Mouse (Mus musculus) midbrain, embryonic 10.5 days (tissue): ENCODE results near the gene Pogz. TPM values are rescaled to one million over a fixed set of nuclear protein-coding genes. Genes with fewer than 3 reads are reported as not detected.

Source experiments
- DNase-seq: peaks from one replicate; pipeline ENCODE4 v3.0.0-alpha.2; 2017; ENCODE audit warnings: low spot score
- H3K27ac ChIP-seq: fragments of 300-500 bp; sonication (generic); replicated peaks from 2 replicates; pipeline ENCODE4 v1.5.1; 2016; ENCODE audit warnings: mild to moderate bottlenecking
- H3K27me3 ChIP-seq: fragments of 300-500 bp; sonication (generic); 2 replicates; pipeline ENCODE4 v1.6.1; 2016; ENCODE audit warnings: low read depth, mild to moderate bottlenecking; ENCODE audit not compliant: poor library complexity, severe bottlenecking
- H3K36me3 ChIP-seq: fragments of 300-500 bp; sonication (generic); 2 replicates; pipeline ENCODE4 v1.6.1; 2016; ENCODE audit warnings: mild to moderate bottlenecking, moderate library complexity
- H3K4me1 ChIP-seq: fragments of 300-500 bp; sonication (generic); 2 replicates; pipeline ENCODE4 v1.6.1; 2016
- H3K4me3 ChIP-seq: fragments of 300-500 bp; sonication (generic); 2 replicates; pipeline ENCODE4 v1.5.1; 2016; ENCODE audit warnings: mild to moderate bottlenecking, moderate library complexity
- H3K9me3 ChIP-seq: fragments of 300-500 bp; sonication (generic); replicated peaks from 2 replicates; pipeline ENCODE4 v1.6.1; 2016; ENCODE audit warnings: mild to moderate bottlenecking
- WGBS: fragments of 180-500 bp; shearing (Covaris S2); methylation state at CpG from one replicate; pipeline ENCODE4 v1.1.7; 2016; 5-methylcytosine and 5-hydroxymethylcytosine counted together
- polyA plus RNA-seq: library from polyadenylated mRNA; unstranded; fragments of >200 nt; fragmentation: Nextera tagmentation; extraction: Ambion mirVana; gene quantifications from 2 replicates; pipeline ENCODE4 v1.2.1, GENCODE M21; 2016

Pogz gene
- polyA plus RNA-seq, 1 experiment from 2014 or later, result 17.9 TPM

DNA sequence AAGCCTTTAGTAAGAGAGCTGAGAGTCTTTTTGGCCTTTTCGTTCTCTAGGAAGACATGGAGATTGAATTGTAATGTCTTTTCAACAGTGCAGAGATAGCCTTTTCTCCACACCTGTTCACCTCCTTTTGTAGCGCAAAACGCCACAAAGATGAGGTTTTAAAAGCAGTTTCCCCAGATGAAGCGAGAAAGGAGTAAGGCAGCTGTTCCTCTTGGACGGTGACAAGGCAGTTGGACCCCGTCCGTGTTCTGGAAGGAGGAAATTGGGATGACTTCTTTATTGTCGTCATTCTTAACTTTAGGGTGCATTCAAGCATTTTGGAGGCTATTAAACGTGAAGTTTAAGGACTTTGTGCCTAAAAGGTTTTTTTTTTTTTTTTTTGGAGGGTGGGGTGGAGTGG lies 1.3 kb downstream of the Pogz start:
- H3K9me3 ChIP-seq, result no peaks in the 10 kb centered on the region
- DNase-seq, result no peak
- H3K4me3 ChIP-seq, result peak overlapping the region; percentile 80
- 41% methylated on average over 9 of the region's 9 CpGs for WGBS
- H3K4me1 ChIP-seq, result peaks cover 21% of the 10 kb centered on the region
- H3K27me3 ChIP-seq, result no peaks in the 10 kb centered on the region
- H3K27ac ChIP-seq, result peak overlapping the region; percentile 99
- 0 out of 2 replicates have a peak, but pooled peaks cover 3% of the 10 kb centered on the region for H3K36me3 ChIP-seq

GRCm38 (mm10) chr3:94839101-94839500 lies 1.7 kb downstream of the Pogz start:
- WGBS, result 85% methylated on average over 5 of the region's 5 CpGs

DNA sequence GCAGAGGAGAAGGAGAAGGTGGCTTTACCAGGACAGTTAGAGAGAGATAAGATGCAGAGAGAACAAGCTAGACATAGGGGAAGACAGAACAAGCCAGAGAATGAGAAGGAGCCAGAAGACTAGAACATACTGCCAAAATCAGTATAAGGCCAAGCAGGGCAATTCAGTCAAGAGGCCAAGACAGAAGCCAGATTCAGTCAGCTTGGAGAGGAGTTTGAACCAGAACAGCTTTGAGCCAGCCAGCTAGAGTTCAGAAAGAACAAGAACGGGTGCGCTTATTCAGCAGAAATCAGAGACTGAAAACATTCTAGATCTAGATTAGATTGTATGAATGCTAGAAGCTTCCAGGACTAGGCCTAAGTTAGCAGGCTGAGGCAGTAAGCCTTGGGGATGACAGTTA lies 10.0 kb downstream of the Pogz start:
- no peak overlapping the region for H3K4me3 ChIP-seq
- no peaks in the 10 kb centered on the region for H3K27me3 ChIP-seq
- no peak overlapping the region for H3K27ac ChIP-seq
- no peaks in the 10 kb centered on the region for H3K36me3 ChIP-seq
- H3K9me3 ChIP-seq, result no peaks in the 10 kb centered on the region
- peaks cover 5% of the 10 kb centered on the region; the same call in 1 of the 2 replicates for H3K4me1 ChIP-seq
- 96% methylated on average over 2 of the region's 2 CpGs for WGBS
- no peak for DNase-seq

More at GRCm38 (mm10) chr3:94839101-94839500, 1.7 kb downstream of the Pogz start:
- Histone ChIP-seq H3K9me3 (no peaks in the 10 kb centered on the region), H3K4me1 (peaks cover 21% of the 10 kb centered on the region), H3K4me3 (peak overlapping the region; percentile 80), H3K27ac (peak overlapping the region; percentile 99; the same call in 1 of the 2 replicates), H3K36me3 (0 out of 2 replicates have a peak, but pooled peaks cover 3% of the 10 kb centered on the region), H3K27me3 (no peaks in the 10 kb centered on the region)
- DNase-seq, result no peak

- H3K36me3 ChIP-seq, result peaks cover 10% of the 10 kb centered on the region
- no peak overlapping the region for H3K27ac ChIP-seq
- no peaks in the 10 kb centered on the region for H3K9me3 ChIP-seq
- DNase-seq, result peak; percentile 18
- WGBS, result 32% methylated on average over 1 of the region's 1 CpGs
- H3K27me3 ChIP-seq, result no peaks in the 10 kb centered on the region
- no peak overlapping the region for H3K4me3 ChIP-seq
- peaks cover 5% of the 10 kb centered on the region; the same call in 1 of the 2 replicates for H3K4me1 ChIP-seq
These were observed 12.0 kb downstream of the Pogz start for GRCm38 (mm10) chr3:94849338-94849737.

GRCm38 (mm10) chr3:94851731-94852130 lies 14.4 kb downstream of the Pogz start:
- H3K36me3 ChIP-seq, result peaks cover 34% of the 10 kb centered on the region
- H3K9me3 ChIP-seq, result no peaks in the 10 kb centered on the region
- no peak for DNase-seq
- no peak overlapping the region for H3K4me3 ChIP-seq
- no peaks in the 10 kb centered on the region for H3K4me1 ChIP-seq
- H3K27ac ChIP-seq, result no peak overlapping the region
- no peaks in the 10 kb centered on the region for H3K27me3 ChIP-seq
- 83% methylated on average over 3 of the region's 3 CpGs for WGBS

DNA sequence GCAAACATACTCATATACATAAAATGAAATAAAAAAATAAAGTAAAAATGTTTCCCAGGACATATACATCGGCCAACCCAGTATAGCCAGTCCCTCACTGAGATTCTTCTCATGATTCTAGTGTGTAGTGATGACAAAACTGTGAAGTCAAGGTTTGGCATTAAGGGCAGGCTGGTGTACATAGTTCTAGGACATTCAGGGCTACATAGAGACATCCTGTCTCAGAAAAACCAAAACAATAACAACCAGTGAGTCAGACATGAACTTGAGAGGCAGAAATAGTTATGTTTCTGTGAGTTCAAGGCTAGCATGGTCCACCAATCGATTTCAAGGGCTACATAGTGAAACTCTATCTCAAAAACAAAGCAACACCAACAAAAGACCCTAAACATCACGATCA lies 14.8 kb downstream of the Pogz start:
- no peak for DNase-seq
- Histone ChIP-seq H3K9me3 (no peaks in the 10 kb centered on the region), H3K27ac (no peak overlapping the region), H3K4me3 (no peak overlapping the region), H3K27me3 (no peaks in the 10 kb centered on the region), H3K4me1 (no peaks in the 10 kb centered on the region), H3K36me3 (peaks cover 38% of the 10 kb centered on the region)
- WGBS, result 91% methylated on average over 3 of the region's 3 CpGs

DNA sequence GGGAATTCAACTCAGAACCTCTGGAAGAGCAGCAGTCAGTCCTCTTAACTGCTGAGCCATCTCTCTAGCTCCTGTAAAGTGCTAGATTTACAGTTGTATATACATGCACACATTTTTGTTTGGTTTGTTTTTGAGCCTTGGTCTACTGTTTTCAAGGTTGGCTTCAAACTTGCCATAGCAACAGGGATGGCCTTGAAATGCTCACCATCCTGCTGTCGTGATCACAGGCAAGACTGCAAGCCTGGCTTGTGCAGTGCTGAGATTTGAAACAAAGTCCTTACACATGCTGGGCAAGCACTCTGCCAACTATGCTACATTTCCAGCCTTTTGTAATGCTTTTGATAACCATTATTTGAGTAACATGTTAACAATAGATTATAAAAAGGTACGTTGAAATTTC lies 22.1 kb downstream of the Pogz start:
- no peaks in the 10 kb centered on the region for H3K9me3 ChIP-seq
- H3K4me3 ChIP-seq, result no peak overlapping the region
- H3K4me1 ChIP-seq, result no peaks in the 10 kb centered on the region
- WGBS, result 92% methylated on average over 2 of the region's 2 CpGs
- no peak overlapping the region for H3K27ac ChIP-seq
- no peak for DNase-seq
- peaks cover 91% of the 10 kb centered on the region for H3K36me3 ChIP-seq
- H3K27me3 ChIP-seq, result no peaks in the 10 kb centered on the region

DNA sequence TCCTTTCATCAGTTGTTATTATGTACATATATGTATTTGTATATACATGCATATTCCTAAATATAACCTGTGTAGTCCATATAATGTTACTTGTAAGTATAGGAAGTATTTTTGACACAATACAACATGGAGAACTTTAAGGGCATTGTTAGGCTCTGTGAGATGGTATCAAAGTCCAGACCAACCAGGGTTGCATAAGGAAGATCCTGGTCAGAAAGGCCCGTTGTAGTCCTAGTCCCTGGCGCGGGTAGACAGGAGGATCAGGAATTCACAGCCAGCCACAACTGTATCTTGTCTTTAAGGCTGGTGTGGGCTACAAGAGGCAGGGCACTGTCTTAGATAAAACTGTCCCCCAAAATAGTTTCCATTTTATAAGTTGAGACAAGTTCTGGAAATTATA lies 31.6 kb downstream of the Pogz start:
- Histone ChIP-seq H3K9me3 (no peaks in the 10 kb centered on the region), H3K4me3 (no peak overlapping the region), H3K27ac (no peak overlapping the region), H3K36me3 (peaks cover 100% of the 10 kb centered on the region), H3K4me1 (no peaks in the 10 kb centered on the region), H3K27me3 (no peaks in the 10 kb centered on the region)
- WGBS, result 93% methylated on average over 3 of the region's 3 CpGs
- no peak for DNase-seq

DNA sequence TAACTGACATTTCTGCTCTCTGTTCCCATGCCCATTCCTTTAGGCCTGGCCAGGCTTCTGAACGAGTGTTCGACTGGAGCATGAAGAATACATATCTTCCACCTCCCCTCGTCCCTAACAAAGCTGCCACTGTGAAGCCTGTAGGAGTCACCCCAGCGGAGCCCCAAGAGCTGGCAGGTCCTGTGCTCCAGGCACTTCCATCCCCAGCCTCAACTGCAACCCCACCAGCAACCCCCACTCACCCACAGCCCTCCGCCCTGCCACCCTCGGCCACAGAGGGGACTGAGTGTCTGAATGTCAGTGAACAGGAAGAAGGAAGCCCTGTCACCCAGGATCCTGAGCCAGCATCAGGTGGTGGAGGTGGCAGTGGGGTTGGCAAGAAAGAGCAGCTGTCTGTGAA lies 41.3 kb downstream of the Pogz start:
- Histone ChIP-seq H3K4me1 (no peaks in the 10 kb centered on the region), H3K9me3 (no peaks in the 10 kb centered on the region), H3K27ac (no peak overlapping the region), H3K36me3 (peaks cover 100% of the 10 kb centered on the region), H3K27me3 (no peaks in the 10 kb centered on the region), H3K4me3 (no peak overlapping the region)
- DNase-seq, result no peak
- 92% methylated on average over 6 of the region's 6 CpGs for WGBS

DNA sequence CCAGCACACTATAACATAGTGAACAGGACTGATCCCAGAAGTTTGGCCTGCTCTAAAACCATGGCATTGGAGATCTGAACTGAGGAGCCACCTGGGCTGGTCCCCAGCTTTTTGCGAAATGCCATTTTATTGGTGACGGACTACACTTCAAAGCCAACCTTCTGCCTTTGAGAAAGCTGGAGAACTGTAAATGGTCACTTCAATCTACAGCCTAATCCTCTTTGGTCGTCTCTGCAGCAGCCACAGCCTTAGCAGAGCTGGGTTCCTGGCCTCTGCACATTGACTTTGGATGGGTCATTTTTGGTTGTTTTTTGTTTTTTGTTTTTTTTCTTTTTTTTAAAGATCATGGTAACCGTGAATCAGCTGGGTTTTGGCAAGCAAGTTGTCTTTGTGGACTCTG lies 44.5 kb downstream of the Pogz start:
- 74% methylated on average over 4 of the region's 4 CpGs for WGBS
- Histone ChIP-seq H3K4me3 (no peak overlapping the region), H3K27me3 (no peaks in the 10 kb centered on the region), H3K9me3 (no peaks in the 10 kb centered on the region), H3K36me3 (peaks cover 89% of the 10 kb centered on the region), H3K4me1 (peaks cover 14% of the 10 kb centered on the region), H3K27ac (no peak overlapping the region)
- no peak for DNase-seq

DNA sequence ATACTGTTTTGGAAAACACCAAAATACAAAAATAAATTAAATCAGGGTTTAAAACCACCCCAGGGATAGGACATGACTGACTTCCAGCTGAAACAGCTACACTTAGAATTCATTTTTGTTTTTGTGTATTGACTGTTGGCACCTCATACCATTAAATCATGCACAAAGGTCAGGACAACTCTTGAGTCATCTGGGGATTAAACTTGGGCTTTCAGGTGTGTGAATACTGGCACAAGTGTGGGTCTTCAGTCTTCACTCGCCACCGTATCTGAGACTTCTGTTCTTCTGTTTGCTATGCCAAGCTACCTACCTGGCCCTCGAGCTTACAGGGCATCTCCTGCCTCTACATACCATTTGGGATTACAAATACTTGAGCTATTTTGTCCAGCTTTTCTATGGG lies 45.2 kb downstream of the Pogz start:
- Histone ChIP-seq H3K27ac (no peak overlapping the region), H3K9me3 (no peaks in the 10 kb centered on the region), H3K4me3 (no peak overlapping the region), H3K27me3 (no peaks in the 10 kb centered on the region), H3K4me1 (peaks cover 22% of the 10 kb centered on the region), H3K36me3 (peaks cover 82% of the 10 kb centered on the region)
- no peak for DNase-seq
- WGBS, result 92% methylated on average over 3 of the region's 3 CpGs

DNA sequence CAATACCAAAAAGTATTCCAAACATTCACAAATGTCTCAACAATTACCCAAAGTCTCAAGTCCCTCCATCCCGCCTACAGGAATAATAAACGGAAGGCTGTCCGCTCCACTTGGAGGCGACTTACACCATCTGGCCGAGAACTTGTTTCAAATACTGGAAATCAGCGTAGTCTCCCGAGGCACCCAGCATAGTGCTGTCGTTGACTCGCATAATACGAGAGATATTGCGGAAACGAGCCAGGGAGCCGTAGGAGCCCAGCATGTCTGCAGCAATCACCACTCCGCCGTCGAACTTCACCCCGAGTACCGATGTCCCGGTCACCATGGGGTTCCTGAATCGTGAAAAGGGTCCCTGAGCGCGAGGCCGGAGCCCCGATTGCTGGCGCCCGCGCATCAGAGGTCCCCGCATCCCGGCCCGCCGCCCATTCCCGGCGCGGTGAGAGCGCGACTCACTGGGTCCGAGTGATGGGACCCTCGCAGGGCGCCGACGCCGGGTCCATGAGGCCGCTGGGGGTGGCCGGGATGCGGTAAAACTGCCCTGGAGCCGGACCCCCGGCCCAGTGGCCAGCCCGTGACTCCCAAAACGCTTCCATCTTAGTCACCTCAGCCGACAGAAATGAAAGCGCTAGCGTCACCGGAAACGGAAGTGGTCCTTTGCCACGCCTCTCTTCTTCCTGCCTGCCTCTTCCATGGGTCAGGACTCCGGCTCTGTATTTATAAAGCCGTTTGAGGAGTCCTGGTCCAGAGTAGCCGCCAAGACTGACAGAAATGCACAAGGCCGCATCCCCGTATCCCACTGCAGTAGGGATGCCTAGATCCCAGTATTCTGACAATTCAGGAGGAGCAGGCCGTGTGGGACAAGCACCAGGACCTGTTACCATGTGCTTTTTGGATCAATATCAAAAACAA lies 49.2 kb downstream of the Pogz start, which contains the start of gene Psmb4:
Gene Psmb4 (minus strand): TSS at position 646 of the 909 bp plus-strand sequence.
- peaks cover 22% of the 10 kb centered on the region for H3K4me1 ChIP-seq
- H3K4me3 ChIP-seq, result peak within 1 kb of the TSS; percentile 88
- 2% methylated on average over 61 of the region's 61 CpGs for WGBS
- peaks cover 42% of the 10 kb centered on the region for H3K36me3 ChIP-seq
- peak within 1 kb of the TSS; percentile 86 for H3K27ac ChIP-seq
- peak; percentile 91 for DNase-seq
- no peaks in the 10 kb centered on the region for H3K9me3 ChIP-seq
- H3K27me3 ChIP-seq, result no peaks in the 10 kb centered on the region

GRCm38 (mm10) chr3:94888595-94888994 lies 51.2 kb downstream of the Pogz start:
- H3K36me3 ChIP-seq, result peaks cover 22% of the 10 kb centered on the region
- H3K4me1 ChIP-seq, result peaks cover 22% of the 10 kb centered on the region
- H3K9me3 ChIP-seq, result no peaks in the 10 kb centered on the region
- H3K4me3 ChIP-seq, result no peak overlapping the region
- no peaks in the 10 kb centered on the region for H3K27me3 ChIP-seq
- H3K27ac ChIP-seq, result no peak overlapping the region
- no peak for DNase-seq
